Mouse (Mus musculus): ENCODE data around the gene Mapk11. TPM values are rescaled to one million over a fixed set of nuclear protein-coding genes. Genes with fewer than 3 reads are reported as not detected.

Gene Mapk11
- polyA plus RNA-seq, 1 experiment from 2014 or later: 38.8 TPM

DNA sequence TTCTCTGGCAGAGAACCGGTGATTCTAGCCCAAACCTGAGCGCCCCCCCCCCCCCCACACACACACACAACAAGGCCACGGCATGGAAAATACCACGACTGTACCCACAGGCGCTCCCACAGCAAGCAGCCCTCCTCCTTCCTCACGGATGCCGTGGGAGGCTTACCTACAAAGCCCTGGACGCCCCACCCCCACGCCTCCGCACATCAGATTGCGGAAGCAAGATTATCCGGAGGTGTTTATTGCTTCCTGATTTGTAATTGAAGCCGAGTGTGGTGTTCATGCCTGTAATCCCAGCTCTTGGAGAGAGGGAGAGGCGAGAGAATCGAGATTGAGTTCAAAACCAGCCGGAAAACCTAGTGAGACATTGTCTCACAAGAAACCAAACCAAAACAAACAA, 2.4 kb downstream of the Mapk11 start:
- no peak for DNase-seq (ENCODE audit: low spot score)
- H3K27ac ChIP-seq (replicated peaks): peak overlapping the region; percentile 72
- H3K27me3 ChIP-seq (ENCODE audit: low read depth, poor library complexity, severe bottlenecking): peaks cover 53% of the 10 kb centered on the region
- 19% methylated on average over 14 of the region's 16 CpGs for WGBS
- peaks cover 59% of the 10 kb centered on the region for H3K4me1 ChIP-seq
- no peaks in the 10 kb centered on the region for H3K9me3 ChIP-seq (replicated peaks)
- H3K36me3 ChIP-seq: peaks cover 42% of the 10 kb centered on the region
- H3K4me3 ChIP-seq: peak overlapping the region; percentile 78

DNA sequence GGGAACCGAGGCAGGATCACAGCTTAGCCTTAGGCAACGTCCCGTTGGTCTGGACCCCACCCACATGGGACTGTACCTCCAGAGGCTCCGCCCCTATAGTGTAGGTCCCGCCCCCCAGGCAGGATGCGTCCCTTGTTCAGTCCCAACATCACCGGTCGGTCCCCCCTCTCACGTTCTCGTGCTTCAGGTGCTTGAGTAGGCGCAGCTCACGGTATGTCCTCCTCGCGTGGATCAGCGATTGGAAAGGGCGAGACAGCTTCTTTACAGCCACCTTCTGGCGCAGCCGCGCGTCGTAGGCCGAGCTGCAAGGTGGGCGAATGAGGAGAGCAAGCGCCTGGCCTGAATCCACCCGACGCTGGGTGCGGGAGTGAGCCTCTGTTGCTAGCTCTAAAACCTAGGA, 2.9 kb downstream of the Mapk11 start:
- Histone ChIP-seq H3K36me3 (peaks cover 42% of the 10 kb centered on the region), H3K9me3 (replicated peaks) (no peaks in the 10 kb centered on the region), H3K4me1 (peaks cover 58% of the 10 kb centered on the region), H3K27me3 (ENCODE audit: low read depth, poor library complexity, severe bottlenecking) (peaks cover 56% of the 10 kb centered on the region), H3K4me3 (peak overlapping the region; percentile 78), H3K27ac (replicated peaks) (peak overlapping the region; percentile 72)
- peak; percentile 42 for DNase-seq (ENCODE audit: low spot score)
- 2% methylated on average over 27 of the region's 27 CpGs for WGBS

DNA sequence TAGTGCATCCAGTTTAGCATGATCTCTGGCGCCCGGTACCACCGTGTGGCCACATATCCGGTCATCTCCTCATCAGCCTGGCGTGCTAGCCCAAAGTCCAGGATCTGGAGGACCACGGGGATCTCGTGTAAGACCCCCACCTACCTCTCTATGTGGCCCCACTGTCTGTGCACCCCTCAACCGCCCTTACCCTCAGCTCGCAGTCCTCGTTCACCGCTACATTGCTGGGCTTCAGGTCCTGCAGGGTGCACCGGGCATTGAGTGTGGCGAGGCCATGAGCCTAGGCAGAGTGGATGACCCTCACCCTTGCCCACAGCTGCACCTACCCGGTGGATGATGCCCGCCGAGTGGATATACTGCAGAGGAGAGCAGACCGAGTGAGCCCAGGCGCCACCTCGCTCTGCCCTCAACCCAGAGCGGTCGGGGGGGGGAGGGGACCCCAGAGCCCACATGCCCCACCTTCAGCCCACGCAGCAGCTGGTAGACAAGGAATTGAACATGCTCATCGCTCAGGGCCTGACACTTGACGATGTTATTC, 3.5 kb downstream of the Mapk11 start:
- H3K9me3 ChIP-seq (replicated peaks): no peaks in the 10 kb centered on the region
- H3K4me1 ChIP-seq: peaks cover 62% of the 10 kb centered on the region
- 74% methylated on average over 24 of the region's 24 CpGs for WGBS
- H3K36me3 ChIP-seq: peaks cover 42% of the 10 kb centered on the region
- no peak for DNase-seq (ENCODE audit: low spot score)
- peaks cover 63% of the 10 kb centered on the region for H3K27me3 ChIP-seq (ENCODE audit: low read depth, poor library complexity, severe bottlenecking)
- no peak overlapping the region for H3K27ac ChIP-seq (replicated peaks)
- peak overlapping the region; percentile 78; the same call in 1 of the 2 replicates for H3K4me3 ChIP-seq

DNA sequence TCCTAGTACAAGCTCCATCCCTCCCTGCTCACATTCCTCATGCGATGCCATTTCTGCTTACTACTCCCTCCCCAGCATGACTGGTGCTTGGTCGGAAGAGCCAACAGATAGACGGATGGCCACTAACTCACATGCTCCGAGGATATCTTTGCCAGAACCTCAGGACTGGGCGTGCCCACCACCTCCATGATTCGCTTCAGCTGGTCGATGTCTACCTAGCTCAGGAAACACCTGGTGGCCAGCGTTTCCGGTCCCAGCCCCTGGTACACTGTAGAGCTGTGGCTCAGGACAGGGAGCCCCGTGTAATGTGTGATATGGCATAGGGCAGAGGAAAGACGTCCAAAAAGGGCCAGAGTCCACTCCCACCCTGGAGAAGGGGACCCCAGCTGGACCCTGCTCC, 4.5 kb downstream of the Mapk11 start:
- Histone ChIP-seq H3K9me3 (replicated peaks) (no peaks in the 10 kb centered on the region), H3K27ac (replicated peaks) (no peak overlapping the region), H3K36me3 (peaks cover 42% of the 10 kb centered on the region), H3K4me1 (peaks cover 62% of the 10 kb centered on the region), H3K27me3 (ENCODE audit: low read depth, poor library complexity, severe bottlenecking) (peaks cover 72% of the 10 kb centered on the region), H3K4me3 (no peak overlapping the region)
- no peak for DNase-seq (ENCODE audit: low spot score)
- WGBS: 89% methylated on average over 11 of the region's 11 CpGs

DNA sequence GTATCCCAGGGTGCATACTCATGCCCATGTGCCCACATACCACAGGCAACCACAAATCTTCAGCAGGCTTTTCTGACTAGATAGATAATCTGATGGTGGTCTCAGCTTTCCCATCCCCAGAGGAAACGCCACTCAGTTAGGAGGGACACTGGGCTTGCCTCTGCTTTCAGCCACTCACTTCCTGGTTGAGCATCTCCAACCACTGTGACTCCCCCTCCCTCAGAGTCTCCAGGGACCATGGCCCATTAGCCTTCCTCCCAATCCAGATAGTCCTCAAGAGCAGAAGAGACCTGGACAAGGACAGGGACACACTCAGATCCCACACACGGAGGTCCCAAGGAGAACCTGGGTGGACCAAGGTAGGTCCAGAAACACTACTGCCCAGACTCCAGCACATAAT, 6.3 kb downstream of the Mapk11 start:
- WGBS: 74% methylated on average over 2 of the region's 2 CpGs
- Histone ChIP-seq H3K4me3 (no peak overlapping the region), H3K4me1 (peaks cover 61% of the 10 kb centered on the region), H3K9me3 (replicated peaks) (no peaks in the 10 kb centered on the region), H3K27me3 (ENCODE audit: low read depth, poor library complexity, severe bottlenecking) (peaks cover 72% of the 10 kb centered on the region), H3K27ac (replicated peaks) (no peak overlapping the region), H3K36me3 (peaks cover 42% of the 10 kb centered on the region)
- no peak for DNase-seq (ENCODE audit: low spot score)

DNA sequence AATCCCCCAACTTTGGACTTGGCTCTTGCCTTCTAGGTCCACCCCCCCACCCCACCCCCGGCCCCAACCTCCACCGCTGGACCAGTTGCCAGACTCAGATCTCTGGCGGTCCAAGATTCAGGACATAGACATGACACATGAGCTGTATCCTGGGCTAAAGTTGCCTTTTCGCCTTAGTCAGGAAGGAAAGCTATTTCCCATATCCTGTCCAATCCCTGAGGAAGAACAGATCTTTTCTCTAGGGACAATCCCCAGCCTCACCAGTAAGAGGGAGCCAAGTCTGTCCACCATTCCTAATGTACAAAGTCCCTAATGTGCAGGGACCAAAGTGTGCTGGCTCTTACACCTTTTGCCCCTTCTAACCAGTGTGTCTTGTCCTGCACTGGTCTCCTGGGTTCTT, 7.5 kb downstream of the Mapk11 start:
- no peak for DNase-seq (ENCODE audit: low spot score)
- 69% methylated on average over 4 of the region's 4 CpGs for WGBS
- Histone ChIP-seq H3K27me3 (ENCODE audit: low read depth, poor library complexity, severe bottlenecking) (peaks cover 60% of the 10 kb centered on the region), H3K27ac (replicated peaks) (no peak overlapping the region), H3K4me3 (no peak overlapping the region), H3K9me3 (replicated peaks) (no peaks in the 10 kb centered on the region), H3K4me1 (peaks cover 60% of the 10 kb centered on the region), H3K36me3 (peaks cover 42% of the 10 kb centered on the region)

DNA sequence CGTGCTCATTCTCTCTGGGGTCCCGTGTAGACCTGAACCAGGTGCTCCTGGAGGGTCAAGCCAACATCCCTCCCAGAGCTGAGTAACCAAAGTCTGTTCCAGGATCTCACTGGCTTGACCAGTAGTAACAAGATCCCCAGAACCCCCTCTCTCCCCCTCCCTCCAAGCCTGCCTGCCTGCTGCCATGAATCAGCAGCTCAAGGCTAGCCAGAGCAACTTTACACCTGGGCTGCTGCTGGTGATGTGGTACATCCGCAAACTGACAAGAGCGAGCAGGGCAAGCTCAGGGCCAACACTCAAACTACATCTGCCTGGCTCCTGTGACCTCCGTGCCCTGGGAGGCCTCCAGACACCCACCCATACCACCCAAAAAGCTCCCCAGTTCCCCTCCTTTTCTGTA, 8.0 kb downstream of the Mapk11 start:
- H3K4me1 ChIP-seq: peaks cover 55% of the 10 kb centered on the region
- H3K27me3 ChIP-seq (ENCODE audit: low read depth, poor library complexity, severe bottlenecking): peaks cover 55% of the 10 kb centered on the region
- H3K36me3 ChIP-seq: peaks cover 42% of the 10 kb centered on the region
- DNase-seq (ENCODE audit: low spot score): no peak
- peak overlapping the region; percentile 92 for H3K27ac ChIP-seq (replicated peaks)
- 0 out of 2 replicates have a peak overlapping the region, but pooled peaks have one; percentile 85 for H3K4me3 ChIP-seq
- WGBS: 26% methylated on average over 5 of the region's 5 CpGs
- no peaks in the 10 kb centered on the region for H3K9me3 ChIP-seq (replicated peaks)

DNA sequence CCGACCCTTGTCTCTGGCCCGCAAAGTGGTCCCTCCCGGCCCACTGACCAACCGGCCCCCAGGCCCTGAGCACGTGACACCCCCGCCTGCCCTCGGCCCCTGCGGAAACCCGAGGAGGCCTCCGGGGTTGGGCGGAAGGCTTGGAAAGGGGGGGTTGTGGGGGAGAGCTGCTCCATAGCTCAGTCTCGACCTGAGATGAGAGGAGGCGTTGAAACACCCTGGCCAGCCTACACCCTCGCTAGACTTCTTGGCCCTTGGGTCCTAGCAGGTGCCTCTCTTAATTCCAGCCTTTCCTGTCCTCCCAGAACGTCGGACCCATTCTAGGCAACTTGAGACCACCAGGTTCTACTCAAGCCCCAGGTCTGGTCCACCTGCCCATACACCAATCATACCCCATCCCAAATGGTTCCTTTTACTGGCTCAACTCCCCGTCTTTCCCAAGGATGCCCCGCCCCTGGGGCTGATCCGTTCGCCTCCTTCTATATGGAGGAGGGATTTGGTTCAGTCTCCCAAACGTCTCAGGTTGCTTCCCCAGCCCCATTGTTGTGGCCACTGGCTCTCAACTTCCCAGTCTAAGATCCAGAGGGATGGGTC, 8.7 kb downstream of the Mapk11 start, which contains the start of gene Mapk12:
Gene Mapk12 (minus strand): TSS at position 45 of the 594 bp plus-strand sequence.
- Histone ChIP-seq H3K36me3 (peaks cover 40% of the 10 kb centered on the region), H3K4me3 (peak within 1 kb of the TSS; percentile 85), H3K4me1 (peaks cover 48% of the 10 kb centered on the region), H3K9me3 (replicated peaks) (no peaks in the 10 kb centered on the region), H3K27ac (replicated peaks) (peak within 1 kb of the TSS; percentile 92), H3K27me3 (ENCODE audit: low read depth, poor library complexity, severe bottlenecking) (peaks cover 48% of the 10 kb centered on the region)
- DNase-seq (ENCODE audit: low spot score): peak; percentile 82
- WGBS: 0% methylated on average over 21 of the region's 21 CpGs

DNA sequence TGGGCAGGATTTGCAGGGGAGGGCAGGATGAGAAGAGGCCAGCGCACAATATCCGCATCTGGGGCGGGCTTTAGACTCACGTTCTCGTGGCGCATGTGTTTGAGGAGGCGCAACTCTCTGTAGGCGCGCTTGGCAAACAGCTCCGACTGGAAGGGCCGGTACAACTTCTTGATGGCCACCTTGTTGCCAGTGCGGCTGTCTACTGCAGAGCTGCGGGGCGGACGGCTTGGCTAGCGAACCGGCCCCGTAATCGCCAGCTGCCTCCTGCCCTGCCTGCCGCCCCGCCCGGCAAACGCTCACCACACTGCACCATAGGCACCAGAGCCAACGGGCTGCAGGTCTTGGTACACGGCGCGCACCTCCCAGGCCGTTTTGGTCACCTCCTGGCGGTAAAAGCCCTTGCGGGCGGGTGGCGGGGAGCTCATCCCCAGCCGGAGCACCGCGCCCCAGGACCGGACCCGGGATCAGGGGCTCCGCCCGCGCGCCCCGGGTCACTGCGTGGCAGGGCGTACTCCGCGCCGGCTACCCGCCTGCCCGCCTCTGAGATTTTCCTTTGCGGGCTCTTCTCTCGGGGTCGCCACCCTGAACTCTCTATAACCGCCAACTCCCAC, 9.3 kb downstream of the Mapk11 start:
- DNase-seq (ENCODE audit: low spot score): peak; percentile 54
- H3K4me1 ChIP-seq: peaks cover 48% of the 10 kb centered on the region
- peak overlapping the region; percentile 92 for H3K27ac ChIP-seq (replicated peaks)
- H3K27me3 ChIP-seq (ENCODE audit: low read depth, poor library complexity, severe bottlenecking): peaks cover 42% of the 10 kb centered on the region
- under 1% methylated on average over 53 of the region's 53 CpGs for WGBS
- peaks cover 40% of the 10 kb centered on the region for H3K36me3 ChIP-seq
- H3K9me3 ChIP-seq (replicated peaks): no peaks in the 10 kb centered on the region
- H3K4me3 ChIP-seq: peak overlapping the region; percentile 85

DNA sequence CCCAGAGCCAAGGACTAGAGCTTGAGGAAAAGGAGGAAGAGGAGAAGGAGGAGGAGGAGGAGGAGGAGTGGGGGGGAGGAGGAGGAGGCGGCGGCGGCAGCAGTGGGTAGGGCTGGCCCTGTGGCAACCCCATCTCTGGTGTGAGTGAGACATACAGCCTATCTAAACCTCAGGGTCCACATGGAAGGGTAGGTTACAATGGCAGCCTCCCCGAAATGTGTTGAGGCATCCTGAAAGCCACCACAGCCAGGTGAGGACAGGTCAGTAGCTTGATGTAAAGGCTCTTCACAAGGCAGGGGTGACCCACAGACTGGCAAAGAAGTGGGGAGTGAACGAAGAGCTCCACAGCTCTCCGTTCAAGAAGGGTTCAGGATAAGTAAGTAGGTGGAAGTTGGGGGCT, 10.9 kb downstream of the Mapk11 start:
- Histone ChIP-seq H3K27ac (replicated peaks) (no peak overlapping the region), H3K4me1 (peaks cover 48% of the 10 kb centered on the region), H3K4me3 (no peak overlapping the region), H3K27me3 (ENCODE audit: low read depth, poor library complexity, severe bottlenecking) (peaks cover 34% of the 10 kb centered on the region), H3K9me3 (replicated peaks) (no peaks in the 10 kb centered on the region), H3K36me3 (peaks cover 29% of the 10 kb centered on the region)
- no peak for DNase-seq (ENCODE audit: low spot score)
- WGBS: 91% methylated on average over 6 of the region's 6 CpGs

DNA sequence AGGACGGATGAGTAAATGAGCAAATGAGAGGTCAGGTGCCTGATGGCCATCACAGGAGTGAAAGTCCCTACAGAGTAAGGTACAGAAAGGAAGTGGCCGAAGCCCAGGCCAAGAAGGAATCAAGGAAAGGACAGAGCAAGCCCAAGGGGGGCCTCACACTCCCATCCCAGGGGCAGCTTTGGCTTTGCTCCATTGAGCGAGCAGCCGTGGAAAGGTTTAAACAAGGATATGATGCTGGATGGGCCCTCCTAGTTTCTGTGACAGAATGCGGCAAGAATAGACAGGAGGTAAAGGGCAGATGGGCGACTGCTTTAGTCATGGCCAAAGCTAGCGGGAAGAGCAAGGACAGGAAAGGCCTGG, 11.4 kb downstream of the Mapk11 start:
- Histone ChIP-seq H3K4me3 (no peak overlapping the region), H3K27me3 (ENCODE audit: low read depth, poor library complexity, severe bottlenecking) (peaks cover 34% of the 10 kb centered on the region), H3K27ac (replicated peaks) (no peak overlapping the region), H3K36me3 (peaks cover 29% of the 10 kb centered on the region), H3K4me1 (peaks cover 48% of the 10 kb centered on the region), H3K9me3 (replicated peaks) (no peaks in the 10 kb centered on the region)
- WGBS: 89% methylated on average over 7 of the region's 7 CpGs
- DNase-seq (ENCODE audit: low spot score): no peak

DNA sequence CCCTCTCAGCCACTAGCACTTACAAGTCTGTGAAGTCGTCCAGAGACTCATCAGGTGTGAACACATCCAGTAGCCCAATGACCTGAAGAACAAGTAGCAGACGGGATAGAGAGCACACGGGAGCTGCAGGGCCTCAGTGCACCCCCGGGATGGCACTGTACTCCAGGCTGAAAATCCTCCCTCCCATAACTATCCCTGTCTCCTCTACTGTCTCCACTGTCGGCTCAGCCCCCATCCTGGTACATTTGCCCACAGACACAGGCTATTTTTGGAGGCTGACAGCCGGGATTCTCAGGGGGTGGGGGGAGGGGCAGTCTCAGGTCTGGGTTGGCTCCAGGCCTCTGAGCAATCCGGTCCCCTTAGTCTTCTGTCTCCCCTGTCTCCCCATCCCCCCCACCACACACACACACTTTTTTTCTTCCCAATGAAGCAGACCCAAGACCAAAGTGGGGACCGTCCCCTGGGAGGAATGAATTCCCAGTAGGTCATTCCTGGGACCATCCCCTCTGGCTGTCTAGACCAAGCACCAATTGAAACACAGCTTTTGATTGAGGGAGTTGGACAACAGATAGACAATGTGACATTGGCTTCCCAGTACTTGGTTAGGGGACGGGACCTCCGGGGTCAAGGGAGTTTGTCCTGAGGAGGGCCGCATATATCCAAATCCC, 11.9 kb downstream of the Mapk11 start:
- Histone ChIP-seq H3K27ac (replicated peaks) (no peak overlapping the region), H3K9me3 (replicated peaks) (no peaks in the 10 kb centered on the region), H3K27me3 (ENCODE audit: low read depth, poor library complexity, severe bottlenecking) (peaks cover 30% of the 10 kb centered on the region), H3K36me3 (peaks cover 29% of the 10 kb centered on the region), H3K4me3 (no peak overlapping the region; the same call in 1 of the 2 replicates), H3K4me1 (peaks cover 48% of the 10 kb centered on the region)
- 83% methylated on average over 11 of the region's 11 CpGs for WGBS
- no peak for DNase-seq (ENCODE audit: low spot score)

Data from midbrain, embryonic 10.5 days (tissue).